Mouse (Mus musculus) spleen, embryonic (tissue): ENCODE data around the gene Pld1.

Source experiments
- CTCF ChIA-PET: fragments of 350-600 bp; sonication (Branson Sonifier 250); formaldehyde crosslinking; loops from one replicate; lab custom pipeline; 2022; lab: Charles Lee

Pld1 gene

DNA sequence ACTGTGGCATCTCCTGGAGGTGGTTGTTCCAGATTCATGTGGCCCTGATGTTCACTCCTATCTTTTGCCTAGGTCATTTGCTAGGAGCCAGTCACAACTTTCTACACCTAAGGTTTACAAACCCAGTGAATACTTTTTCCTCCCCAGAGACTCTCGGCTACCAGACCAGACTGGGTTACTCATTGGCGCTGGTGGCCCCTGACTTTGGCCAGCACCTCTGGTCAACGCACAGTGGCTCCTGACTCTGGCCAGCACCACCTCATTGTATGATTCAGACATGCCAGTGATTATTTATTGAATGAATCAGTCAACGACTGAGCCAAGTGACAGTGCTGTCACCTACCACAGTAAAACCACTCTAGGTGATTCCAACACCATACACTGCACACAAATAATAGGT lies 103.9 kb downstream of the Pld1 start:
- CTCF ChIA-PET, result no interaction called here

DNA sequence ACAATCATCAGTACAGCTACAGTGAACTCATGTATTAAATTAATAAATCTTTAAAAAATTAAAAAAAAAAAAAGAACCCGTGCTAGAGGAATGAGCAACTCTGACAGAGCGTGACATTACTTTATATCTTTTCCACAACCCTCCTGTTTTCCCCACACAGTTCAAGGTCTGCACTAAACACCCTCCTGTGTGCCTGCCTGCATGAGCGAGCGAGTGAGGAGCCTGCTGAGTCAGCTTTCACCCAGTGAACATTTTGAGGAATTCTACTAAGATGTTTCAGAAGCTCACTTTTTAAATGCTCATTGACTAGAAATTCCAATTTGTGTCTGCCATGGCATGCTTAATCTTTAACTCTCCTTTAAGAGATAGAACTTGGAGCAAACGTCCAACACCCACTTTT lies 109.1 kb downstream of the Pld1 start:
- CTCF ChIA-PET, result no interaction called here

DNA sequence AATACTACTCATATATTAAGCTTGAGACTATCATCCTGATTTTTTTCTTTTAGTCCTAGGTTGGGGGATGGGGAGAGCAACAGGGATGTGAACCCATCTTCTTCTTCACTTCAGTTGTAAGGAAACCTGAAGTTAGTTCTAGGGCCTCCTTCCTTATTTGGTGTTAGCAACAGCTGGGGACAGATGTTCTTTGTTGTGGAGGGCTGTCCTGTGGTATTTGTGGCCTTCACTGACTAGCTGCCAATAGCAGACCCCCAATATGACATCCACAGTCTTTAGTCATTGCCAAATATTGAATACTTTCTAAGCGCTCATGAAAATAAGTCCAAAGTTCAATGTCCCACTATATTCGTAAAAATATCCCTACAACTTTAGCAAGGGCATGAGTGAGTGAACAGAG lies 111.0 kb downstream of the Pld1 start:
- CTCF ChIA-PET, result no interaction called here

DNA sequence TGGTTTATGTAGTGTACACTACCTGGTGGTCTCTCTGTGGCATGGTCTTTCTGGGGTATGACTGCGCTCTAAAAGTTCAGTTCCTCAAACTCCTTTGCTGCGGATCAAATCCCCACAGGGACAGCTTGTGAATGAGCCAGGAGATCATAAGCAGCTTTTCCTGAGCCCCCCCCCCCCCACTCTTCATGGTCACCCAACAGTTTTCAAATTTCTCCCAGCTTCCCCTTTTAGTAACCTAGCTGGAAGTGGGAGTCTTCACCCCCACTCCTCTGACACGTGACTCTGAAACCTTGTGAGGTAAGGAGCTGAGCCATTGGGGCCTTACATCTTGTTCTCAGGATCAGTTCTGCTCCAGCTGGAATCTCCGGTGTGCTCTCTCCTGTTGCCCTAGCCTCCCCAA lies 114.6 kb downstream of the Pld1 start:
- CTCF ChIA-PET, result no interaction called here

DNA sequence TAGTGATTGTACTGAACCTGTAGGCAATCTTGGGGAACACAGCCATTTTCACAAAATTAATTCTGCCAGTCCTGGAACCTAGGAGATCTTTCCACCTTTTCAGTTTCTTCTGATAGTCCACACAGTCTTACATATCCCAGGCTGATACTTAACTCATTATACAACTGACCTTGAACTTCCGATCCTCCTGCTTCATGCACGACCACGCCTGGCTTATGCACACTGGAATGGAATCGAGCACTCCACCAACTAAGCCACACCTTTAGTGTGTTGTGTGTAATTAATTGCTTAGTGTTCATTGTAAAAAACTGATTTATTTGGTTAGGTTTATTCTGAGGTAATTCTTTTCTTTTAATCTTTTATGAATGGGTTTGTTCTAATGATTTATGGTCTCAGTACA lies 122.2 kb downstream of the Pld1 start:
- CTCF ChIA-PET, result no interaction called here

DNA sequence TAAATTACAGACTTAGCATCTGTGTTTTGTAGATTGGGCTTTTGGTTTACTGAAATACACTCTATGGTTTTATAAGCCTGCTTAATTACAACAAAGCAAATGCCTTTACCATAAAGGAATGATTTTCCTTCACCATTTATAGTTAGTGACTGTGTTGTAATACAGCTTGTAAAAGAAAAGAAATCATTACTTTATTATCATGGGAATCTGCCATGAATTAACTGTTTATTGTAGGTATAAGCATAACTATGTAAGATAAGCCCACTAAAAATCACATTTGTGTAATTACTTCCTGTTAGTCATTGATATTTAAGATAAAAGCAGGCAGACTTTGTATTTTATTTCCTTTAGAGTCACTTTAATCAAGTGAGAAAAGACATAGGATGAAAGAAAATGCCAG lies 122.7 kb downstream of the Pld1 start:
- CTCF ChIA-PET, result no interaction called here

DNA sequence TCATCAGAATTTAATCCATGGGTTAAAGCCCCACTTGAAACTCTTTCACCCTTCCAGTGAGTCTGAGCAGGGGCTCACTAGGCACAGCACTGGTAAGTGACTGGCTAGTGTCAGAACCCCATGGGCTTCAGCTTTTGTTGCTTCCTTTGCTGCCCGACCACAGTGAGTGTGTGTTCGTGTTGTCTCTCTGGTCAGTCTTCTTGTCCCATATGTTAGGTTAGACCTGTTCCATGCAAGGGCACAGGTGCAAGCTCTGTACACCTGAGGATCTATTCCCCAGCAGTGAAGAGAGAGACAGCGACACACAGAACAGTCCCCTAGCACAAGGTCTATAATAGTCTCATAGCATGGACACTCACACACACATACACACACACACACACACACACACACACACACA lies 140.7 kb downstream of the Pld1 start:
- CTCF ChIA-PET, result no interaction called here

DNA sequence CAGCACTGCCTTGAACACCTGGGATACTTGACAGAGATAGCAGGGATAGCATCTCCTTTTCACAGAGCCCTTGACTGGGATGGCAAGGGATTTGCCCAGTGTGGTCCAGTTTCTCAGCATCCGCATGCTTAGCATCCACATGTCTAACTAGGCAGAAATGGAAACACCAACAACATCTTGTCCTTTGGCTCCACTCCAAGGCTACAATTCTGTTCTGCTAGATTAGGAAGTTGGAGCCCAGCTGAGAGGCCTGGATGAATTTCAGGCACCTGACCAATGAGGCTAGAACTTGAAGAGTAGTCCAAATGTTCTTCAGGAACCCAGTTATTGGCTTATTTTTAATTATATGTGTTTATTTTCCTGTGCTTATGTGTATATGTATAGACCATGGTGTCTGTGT lies 141.6 kb downstream of the Pld1 start:
- CTCF ChIA-PET, result no interaction called here

DNA sequence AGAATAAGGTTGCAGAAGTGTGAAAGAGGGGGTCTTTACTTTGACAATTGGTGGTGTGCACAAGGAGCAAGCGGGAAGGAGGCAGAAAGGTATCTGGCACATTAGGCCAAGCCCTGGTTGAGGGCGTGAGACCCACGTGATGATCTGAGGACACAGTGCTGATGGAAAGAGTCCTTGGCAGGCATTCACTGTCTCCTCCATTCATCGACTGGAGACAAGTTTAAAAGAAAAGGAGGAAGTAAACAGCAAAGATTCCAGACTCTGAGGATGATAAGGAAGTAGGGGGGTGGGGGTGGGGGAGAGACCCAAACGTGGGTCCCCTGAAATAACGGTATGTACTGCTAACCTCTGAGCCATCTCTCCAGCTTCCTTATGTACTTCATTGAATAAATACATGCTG lies 142.5 kb downstream of the Pld1 start:
- CTCF ChIA-PET, result no interaction called here

DNA sequence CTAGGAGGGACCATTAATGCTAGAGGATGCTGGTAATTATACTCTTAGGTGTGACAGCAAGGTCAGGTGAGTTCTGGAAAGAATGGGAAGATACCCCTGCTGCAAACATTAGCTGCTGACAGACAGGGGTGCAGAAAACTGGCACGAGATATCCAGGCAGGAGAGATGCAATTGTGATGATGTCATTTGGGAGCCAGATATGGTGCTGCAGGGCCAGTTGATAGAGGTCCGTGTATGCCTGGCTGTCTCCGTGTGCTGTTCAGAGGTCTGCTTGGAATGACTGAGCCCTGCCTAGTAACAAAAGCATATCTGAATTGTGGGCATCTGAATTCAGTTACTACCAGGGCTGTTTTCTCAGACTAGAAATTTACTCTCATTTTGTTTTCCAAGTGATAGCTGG lies 144.7 kb downstream of the Pld1 start:
- CTCF ChIA-PET, result no interaction called here

DNA sequence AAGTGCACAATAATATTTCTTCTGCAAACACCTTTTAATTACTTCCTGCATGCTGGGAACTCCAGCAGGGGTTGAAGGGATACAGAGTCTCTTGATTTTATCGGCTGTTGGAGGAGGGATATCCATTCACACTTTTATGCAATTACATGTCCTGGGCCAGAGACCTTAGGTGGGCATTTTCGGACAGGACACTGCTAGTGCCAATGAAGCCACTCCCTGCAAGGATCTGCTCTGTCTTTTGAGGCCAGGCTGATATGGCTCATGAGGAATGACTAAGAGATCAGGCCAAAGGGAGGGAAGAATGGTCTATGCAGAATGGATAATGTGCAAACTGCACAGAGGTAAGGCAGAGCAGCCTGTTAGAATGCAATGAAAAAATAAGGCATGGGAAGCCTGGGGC lies 145.8 kb downstream of the Pld1 start:
- CTCF ChIA-PET, result no interaction called here

DNA sequence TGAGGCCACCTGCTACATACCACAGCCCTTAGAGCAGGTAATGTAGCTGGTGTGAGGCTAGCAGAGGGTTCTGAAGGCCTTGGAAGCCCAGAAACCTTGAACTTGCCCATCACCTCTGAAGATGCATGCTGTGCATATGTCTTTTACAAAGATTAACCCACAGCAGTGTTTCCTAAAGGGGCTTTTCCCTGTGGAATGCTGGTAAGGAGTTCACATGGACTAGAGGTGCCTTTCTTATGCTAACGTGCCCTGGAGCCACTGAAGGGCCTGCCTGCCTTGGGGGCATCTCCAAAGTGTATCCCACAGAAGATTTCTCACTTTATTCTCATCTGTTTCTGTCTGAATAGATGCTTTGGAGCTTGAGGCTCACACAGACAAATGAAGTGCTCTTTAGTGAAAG lies 152.8 kb downstream of the Pld1 start:
- CTCF ChIA-PET, result no interaction called here

DNA sequence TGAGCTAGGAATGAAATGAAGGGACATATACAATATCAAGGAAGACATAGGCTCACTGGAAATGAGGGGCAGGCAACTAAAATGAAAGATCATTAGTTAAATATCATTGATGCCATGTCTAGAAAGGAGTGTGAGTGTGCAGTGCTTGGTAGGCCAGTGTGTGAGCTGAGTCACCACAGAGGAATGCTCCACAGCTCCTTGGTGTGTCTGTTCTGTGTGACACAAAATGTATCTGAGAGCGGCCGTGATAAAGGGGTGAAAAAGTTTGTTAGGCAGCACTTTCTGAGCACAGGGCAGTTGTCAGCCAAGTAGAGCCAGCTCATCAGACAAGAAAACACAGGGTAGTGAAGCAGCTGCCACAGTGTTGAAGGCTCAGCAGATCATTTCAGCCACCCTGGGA lies 153.2 kb downstream of the Pld1 start:
- CTCF ChIA-PET, result no interaction called here

DNA sequence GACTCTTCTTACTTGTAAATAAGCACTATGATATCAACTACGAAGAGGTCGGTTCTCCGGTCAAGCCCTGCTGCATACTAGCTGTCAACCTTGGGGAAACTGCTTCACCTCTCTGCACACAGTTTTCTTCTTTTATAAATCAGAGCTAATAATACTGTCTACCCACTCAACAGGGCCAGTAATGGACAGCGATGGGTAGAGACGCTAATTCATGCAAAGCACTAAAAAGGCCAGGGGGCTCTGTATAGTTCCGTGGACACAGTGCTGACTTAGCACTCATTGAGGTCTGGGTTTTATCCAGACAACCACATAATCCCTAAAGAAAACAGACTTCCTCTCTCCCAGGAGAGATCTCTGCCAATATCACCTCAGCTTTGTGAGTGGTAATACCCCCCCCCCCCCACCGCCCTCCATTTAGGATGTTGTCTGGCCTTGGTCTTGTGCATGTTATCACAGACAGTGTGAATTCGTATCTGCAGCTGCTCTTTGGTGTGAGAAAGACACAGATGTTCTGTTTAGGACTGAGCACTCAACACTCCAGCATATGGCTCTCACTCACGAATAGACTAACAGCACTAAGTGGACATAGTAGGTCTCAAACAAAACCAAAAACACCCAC lies 155.3 kb downstream of the Pld1 start:
- CTCF ChIA-PET, result no interaction called here

DNA sequence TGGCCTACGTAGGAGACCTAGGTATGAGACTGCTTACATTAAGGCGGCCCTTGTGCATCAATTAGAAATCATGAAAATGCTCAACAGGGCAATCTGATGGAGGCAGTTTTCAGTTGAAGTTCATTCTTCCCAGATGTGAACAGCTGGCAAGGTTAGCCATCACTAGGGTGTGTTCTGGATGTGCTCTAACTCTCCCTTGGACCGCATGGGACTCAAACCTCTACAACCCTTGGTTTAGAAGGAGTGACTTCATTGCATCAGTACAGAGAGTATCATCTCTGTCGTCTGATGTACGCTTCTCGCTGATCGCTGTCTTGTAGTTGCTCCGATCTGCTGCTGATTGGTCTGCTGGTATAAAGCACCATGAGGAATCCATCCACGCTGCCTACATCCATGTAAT lies 157.0 kb downstream of the Pld1 start:
- CTCF ChIA-PET, result no interaction called here

DNA sequence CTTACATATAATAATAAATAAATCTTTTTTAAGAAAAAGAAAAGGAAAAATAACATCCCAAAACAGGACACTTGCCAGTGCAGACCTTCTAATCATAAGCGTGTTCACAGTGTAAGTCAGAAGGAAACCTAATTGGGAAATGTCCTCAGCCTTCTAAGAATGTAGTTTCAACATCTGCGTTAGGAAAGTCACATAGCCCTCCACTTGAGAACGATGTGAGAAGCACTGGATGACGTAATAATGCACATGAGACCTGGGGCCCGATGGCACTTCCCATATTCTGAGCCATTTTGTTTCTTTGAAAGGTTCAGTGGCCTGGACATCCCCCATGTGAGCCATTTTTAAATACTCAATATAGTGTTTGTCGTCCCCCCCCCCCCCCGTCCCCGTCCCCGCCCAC lies 160.7 kb downstream of the Pld1 start:
- CTCF ChIA-PET, result no interaction called here

DNA sequence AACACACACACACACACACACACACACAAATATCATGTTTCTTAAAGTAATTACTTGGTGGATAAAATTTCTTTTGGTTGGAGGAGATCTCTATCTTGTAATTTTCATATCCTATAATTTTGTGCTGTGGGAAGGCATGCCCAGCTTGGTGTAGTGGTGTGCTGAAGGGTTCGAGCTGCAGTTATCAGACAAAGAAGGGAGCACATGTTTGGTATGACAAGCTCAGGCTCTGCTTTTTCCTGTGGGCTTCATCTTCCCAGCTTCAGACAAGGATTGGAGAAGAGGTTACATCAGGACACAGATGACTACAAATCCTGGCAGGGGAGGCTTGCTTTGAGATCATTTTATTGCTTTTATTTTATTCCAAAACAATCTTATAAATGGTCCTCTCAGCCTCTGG lies 166.5 kb downstream of the Pld1 start:
- CTCF ChIA-PET, result no interaction called here

DNA sequence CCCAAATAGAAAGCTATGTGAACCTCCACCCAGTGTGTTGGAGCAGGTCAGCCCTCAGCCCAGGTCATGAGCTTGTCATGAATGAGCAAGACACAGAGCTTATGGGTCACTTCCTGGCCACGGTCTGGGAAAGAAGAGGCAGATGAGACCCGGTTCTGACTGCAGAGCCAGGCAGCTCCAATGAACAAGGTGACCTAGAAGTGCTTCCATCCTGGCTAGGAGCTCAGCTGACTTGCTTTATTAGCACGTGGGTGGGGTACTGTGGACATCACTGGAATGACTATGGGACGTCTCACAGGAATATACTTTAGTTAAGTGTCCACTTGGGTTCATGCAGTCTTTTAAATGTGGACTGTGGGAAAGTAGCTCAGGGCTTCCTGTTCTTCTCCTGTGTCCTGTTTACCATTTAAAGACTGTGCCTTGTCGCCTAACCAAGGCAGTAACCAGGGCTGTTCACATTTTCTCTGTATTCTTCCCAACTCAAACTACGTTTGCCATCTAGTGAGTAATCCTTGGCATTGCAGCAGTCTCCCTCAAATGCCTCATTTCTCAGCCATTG lies 169.0 kb downstream of the Pld1 start:
- CTCF ChIA-PET, result no interaction called here

DNA sequence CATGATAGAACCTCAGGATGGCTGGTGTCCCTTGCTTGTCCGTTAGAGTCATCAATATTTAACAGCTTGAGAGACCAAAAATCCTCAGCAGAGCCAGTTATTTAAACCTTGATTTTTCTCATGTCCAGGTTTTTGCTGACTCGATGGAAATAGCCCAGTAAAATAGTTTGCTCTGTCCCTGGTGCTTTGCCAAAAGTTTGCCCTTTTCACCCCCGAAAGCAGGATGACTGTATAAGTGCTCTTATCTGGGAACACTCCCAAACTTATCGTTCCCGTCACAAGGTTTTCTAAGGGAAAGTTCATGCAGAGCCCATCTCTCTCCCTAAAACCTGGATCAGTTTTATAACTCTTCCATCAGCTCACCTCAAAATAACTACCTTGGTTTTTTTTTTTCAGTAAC lies 173.0 kb downstream of the Pld1 start:
- CTCF ChIA-PET, result no interaction called here

DNA sequence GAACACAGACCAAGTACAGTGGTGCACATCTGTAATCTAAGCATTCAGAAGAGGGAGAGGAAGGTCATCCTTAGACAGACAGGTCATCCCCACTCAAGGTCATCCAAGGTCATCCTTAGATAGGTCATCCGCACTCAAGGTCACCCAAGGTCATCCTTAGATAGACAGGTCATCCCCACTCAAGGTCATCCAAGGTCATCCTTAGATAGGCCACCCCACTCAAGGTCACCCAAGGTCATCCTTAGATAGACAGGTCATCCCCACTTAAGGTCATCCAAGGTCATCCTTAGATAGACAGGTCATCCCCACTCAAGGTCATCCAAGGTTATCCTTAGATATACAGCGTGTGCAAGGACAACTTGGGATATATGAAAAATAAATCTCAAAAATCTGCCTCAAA lies 175.4 kb downstream of the Pld1 start:
- CTCF ChIA-PET, result no interaction called here

DNA sequence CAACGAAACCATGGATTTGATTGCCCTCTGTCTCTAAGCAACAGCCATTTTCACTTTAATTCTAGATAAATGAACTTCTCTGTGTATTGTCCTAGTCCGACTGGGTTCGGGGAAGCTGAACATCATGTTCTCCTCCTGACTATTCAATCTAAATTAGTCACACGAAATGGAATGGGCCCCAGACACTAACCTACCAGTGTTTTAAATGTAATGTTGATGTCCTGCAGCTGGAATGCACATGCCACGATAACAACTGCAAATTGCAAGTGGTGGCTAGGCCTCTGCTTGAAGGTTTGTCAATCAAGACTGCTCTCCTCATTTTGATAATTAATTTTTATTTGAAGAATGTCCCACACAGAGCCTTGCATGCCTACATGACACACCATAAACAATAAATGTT lies 203.2 kb downstream of the Pld1 start:
- CTCF ChIA-PET, result no interaction called here

DNA sequence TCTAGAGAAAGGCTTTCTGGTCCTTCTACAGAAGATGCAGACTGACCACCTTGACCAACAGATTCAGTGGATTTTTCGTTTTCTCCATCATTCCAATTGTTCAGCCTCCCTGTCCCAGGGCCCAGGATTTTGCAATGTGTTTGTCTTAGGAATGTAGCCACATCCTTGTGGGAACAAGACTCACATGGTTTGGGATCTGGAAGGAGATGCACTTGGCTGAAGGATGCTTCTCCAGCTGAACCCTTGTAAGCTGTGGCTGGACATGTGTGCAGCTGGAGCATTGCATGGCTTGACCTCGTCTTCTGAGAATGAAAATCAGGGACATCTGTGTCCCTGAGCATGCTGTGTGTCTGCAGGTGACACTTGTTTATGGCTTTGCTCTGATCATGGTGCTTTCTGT lies 203.6 kb downstream of the Pld1 start:
- CTCF ChIA-PET, result no interaction called here

DNA sequence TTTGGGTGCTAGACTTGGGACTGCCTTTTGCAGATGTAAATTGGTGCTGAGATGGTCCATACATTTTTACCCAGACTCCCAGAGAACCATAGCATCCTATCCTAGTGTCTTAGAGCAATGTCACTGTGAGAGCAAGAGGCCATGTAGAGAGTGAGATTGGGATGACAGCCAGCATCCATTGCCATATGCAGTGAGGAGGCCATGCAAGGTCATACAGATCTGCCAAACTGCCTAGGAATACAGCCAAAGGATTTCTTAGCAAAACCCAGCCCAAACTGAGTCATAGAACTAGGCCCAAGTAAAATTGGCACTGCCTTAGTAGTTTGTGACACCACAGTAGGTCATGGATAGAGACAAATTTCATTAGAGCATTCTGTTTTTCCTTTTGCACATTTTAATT lies 206.2 kb downstream of the Pld1 start:
- CTCF ChIA-PET, result no interaction called here

DNA sequence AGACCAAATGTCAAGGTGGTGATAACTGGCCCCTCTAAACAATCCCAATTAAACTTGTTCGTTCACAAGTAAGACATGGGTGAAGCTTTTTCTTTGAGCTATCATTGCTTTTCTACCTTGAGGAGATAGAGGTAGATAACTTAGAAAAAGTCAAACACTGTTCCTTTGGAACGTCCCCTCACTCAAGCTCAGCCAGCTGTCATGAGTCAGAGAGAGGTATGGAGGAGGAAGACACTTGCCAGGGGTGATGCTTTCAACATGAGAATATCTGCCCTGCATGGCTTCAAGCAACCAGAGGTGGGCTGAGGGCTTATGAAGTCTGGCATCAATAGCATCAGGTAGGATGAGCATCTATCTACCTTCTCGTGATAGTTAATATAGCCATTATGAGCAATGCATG lies 207.0 kb downstream of the Pld1 start:
- CTCF ChIA-PET, result no interaction called here
